Mouse (Mus musculus): ENCODE results near the gene Iqce. TPM values are rescaled to one million over a fixed set of nuclear protein-coding genes. Genes with fewer than 3 reads are reported as not detected.

The Iqce gene
- polyA plus RNA-seq, 1 experiment = 4.8 TPM

GRCm38 (mm10) chr5:140614837-140615236 lies 87.3 kb downstream of the Iqce start:
- TF ChIP-seq MAX (IDR thresholded peaks at IDR 0.05; ENCODE audit: low read depth) (no peak), USF1 (IDR thresholded peaks at IDR 0.05; ENCODE audit: low read depth) (no peak), TCF12 (IDR thresholded peaks at IDR 0.05; ENCODE audit: insufficient read depth, poor library complexity, severe bottlenecking) (no peak), TCF3 (IDR thresholded peaks at IDR 0.05; ENCODE audit: insufficient read length, low read depth) (no peak), POLR2AphosphoS2 (IDR thresholded peaks at IDR 0.05; ENCODE audit: insufficient read length, low read depth) (no peak), E2F4 (IDR thresholded peaks at IDR 0.05; ENCODE audit: insufficient read depth) (no peak), MYOG (IDR thresholded peaks at IDR 0.05; ENCODE audit: control insufficient read depth in 1 of 3, insufficient read depth in 1 of 3, insufficient read length in 2 of 3, low read depth in 2 of 3) (no peak), REST (IDR thresholded peaks at IDR 0.05; ENCODE audit: insufficient read depth, insufficient read length) (no peak), POLR2A (IDR thresholded peaks at IDR 0.05; ENCODE audit: insufficient read length, low read depth) (no peak), SRF (IDR thresholded peaks at IDR 0.05; ENCODE audit: control insufficient read depth, insufficient read length, low read depth) (no peak), MYOD1 (IDR thresholded peaks at IDR 0.05; ENCODE audit: control insufficient read depth in 1 of 3, insufficient read length in 2 of 3, low read depth in 2 of 3) (no peak), CEBPB (IDR thresholded peaks at IDR 0.05; ENCODE audit: insufficient read depth, poor library complexity, severe bottlenecking) (no peak)
- Histone ChIP-seq H3K79me2 (ENCODE audit: control insufficient read depth, insufficient read depth) (no peaks in the 10 kb centered on the region), H3K4me3 (no peak overlapping the region), H3ac (ENCODE audit: control insufficient read depth, insufficient read length) (no peak overlapping the region), H3K4me2 (ENCODE audit: low read depth) (no peak overlapping the region), H3K36me3 (ENCODE audit: control insufficient read depth, insufficient read depth) (no peaks in the 10 kb centered on the region), H3K27me3 (ENCODE audit: control insufficient read depth, insufficient read depth, insufficient read length) (no peaks in the 10 kb centered on the region)

- peaks cover 4% of the 10 kb centered on the region for H3K79me2 ChIP-seq (ENCODE audit: control insufficient read depth, insufficient read depth)
- no peak for TF ChIP-seq REST (IDR thresholded peaks at IDR 0.05; ENCODE audit: insufficient read depth, insufficient read length)
- TF ChIP-seq MYOG (IDR thresholded peaks at IDR 0.05; ENCODE audit: control insufficient read depth in 1 of 3, insufficient read depth in 1 of 3, insufficient read length in 2 of 3, low read depth in 2 of 3) = no peak
- TF ChIP-seq CEBPB (IDR thresholded peaks at IDR 0.05; ENCODE audit: insufficient read depth, poor library complexity, severe bottlenecking) = no peak
- no peak for TF ChIP-seq MAX (IDR thresholded peaks at IDR 0.05; ENCODE audit: low read depth)
- no peak for TF ChIP-seq USF1 (IDR thresholded peaks at IDR 0.05; ENCODE audit: low read depth)
- no peak for TF ChIP-seq POLR2A (IDR thresholded peaks at IDR 0.05; ENCODE audit: insufficient read length, low read depth)
- TF ChIP-seq POLR2AphosphoS2 (IDR thresholded peaks at IDR 0.05; ENCODE audit: insufficient read length, low read depth) = no peak
- no peak for TF ChIP-seq TCF12 (IDR thresholded peaks at IDR 0.05; ENCODE audit: insufficient read depth, poor library complexity, severe bottlenecking)
- TF ChIP-seq MYOD1 (IDR thresholded peaks at IDR 0.05; ENCODE audit: control insufficient read depth in 1 of 3, insufficient read length in 2 of 3, low read depth in 2 of 3) = no peak
- TF ChIP-seq SRF (IDR thresholded peaks at IDR 0.05; ENCODE audit: control insufficient read depth, insufficient read length, low read depth) = no peak
- no peak for TF ChIP-seq TCF3 (IDR thresholded peaks at IDR 0.05; ENCODE audit: insufficient read length, low read depth)
- no peak for TF ChIP-seq E2F4 (IDR thresholded peaks at IDR 0.05; ENCODE audit: insufficient read depth)
- no peak overlapping the region for H3ac ChIP-seq (ENCODE audit: control insufficient read depth, insufficient read length)
- H3K4me2 ChIP-seq (ENCODE audit: low read depth) = no peak overlapping the region
- H3K36me3 ChIP-seq (ENCODE audit: control insufficient read depth, insufficient read depth) = no peaks in the 10 kb centered on the region
- no peaks in the 10 kb centered on the region for H3K27me3 ChIP-seq (ENCODE audit: control insufficient read depth, insufficient read depth, insufficient read length)
- no peak overlapping the region for H3K4me3 ChIP-seq
Observed at GRCm38 (mm10) chr5:140614141-140614540, 88.0 kb downstream of the Iqce start.

GRCm38 (mm10) chr5:140612191-140612590 lies 90.0 kb downstream of the Iqce start:
- H3K36me3 ChIP-seq (ENCODE audit: control insufficient read depth, insufficient read depth) = no peaks in the 10 kb centered on the region
- H3ac ChIP-seq (ENCODE audit: control insufficient read depth, insufficient read length) = no peak overlapping the region
- no peak overlapping the region for H3K4me2 ChIP-seq (ENCODE audit: low read depth)
- TF ChIP-seq MAX (IDR thresholded peaks at IDR 0.05; ENCODE audit: low read depth) (no peak), POLR2AphosphoS2 (IDR thresholded peaks at IDR 0.05; ENCODE audit: insufficient read length, low read depth) (no peak), MYOG (IDR thresholded peaks at IDR 0.05; ENCODE audit: control insufficient read depth in 1 of 3, insufficient read depth in 1 of 3, insufficient read length in 2 of 3, low read depth in 2 of 3) (no peak), SRF (IDR thresholded peaks at IDR 0.05; ENCODE audit: control insufficient read depth, insufficient read length, low read depth) (no peak), MYOD1 (IDR thresholded peaks at IDR 0.05; ENCODE audit: control insufficient read depth in 1 of 3, insufficient read length in 2 of 3, low read depth in 2 of 3) (no peak), E2F4 (IDR thresholded peaks at IDR 0.05; ENCODE audit: insufficient read depth) (no peak), CEBPB (IDR thresholded peaks at IDR 0.05; ENCODE audit: insufficient read depth, poor library complexity, severe bottlenecking) (no peak), TCF12 (IDR thresholded peaks at IDR 0.05; ENCODE audit: insufficient read depth, poor library complexity, severe bottlenecking) (no peak), TCF3 (IDR thresholded peaks at IDR 0.05; ENCODE audit: insufficient read length, low read depth) (no peak), POLR2A (IDR thresholded peaks at IDR 0.05; ENCODE audit: insufficient read length, low read depth) (no peak), REST (IDR thresholded peaks at IDR 0.05; ENCODE audit: insufficient read depth, insufficient read length) (no peak), USF1 (IDR thresholded peaks at IDR 0.05; ENCODE audit: low read depth) (no peak)
- no peaks in the 10 kb centered on the region for H3K27me3 ChIP-seq (ENCODE audit: control insufficient read depth, insufficient read depth, insufficient read length)
- H3K79me2 ChIP-seq (ENCODE audit: control insufficient read depth, insufficient read depth) = peaks cover 8% of the 10 kb centered on the region
- H3K4me3 ChIP-seq = no peak overlapping the region

Other genes starting within 250 kb of the Iqce start
- gene Chst12, start 196.8 kb downstream of the Iqce start, polyA plus RNA-seq (2012; fragmentation: generic; extraction: Trizol) = 9.0 TPM
- gene Grifin, start 137.3 kb downstream of the Iqce start, polyA plus RNA-seq (2012; fragmentation: generic; extraction: Trizol) = not detected
- gene Lfng, start 95.1 kb downstream of the Iqce start, polyA plus RNA-seq (2012; fragmentation: generic; extraction: Trizol) = 3.1 TPM
- gene Ttyh3, start 53.3 kb downstream of the Iqce start, polyA plus RNA-seq (2012; fragmentation: generic; extraction: Trizol) = 23.8 TPM
- 14.2 TPM for gene Brat1, start 2.6 kb upstream of the Iqce start, polyA plus RNA-seq (2012; fragmentation: generic; extraction: Trizol)
- gene Amz1, start 21.7 kb upstream of the Iqce start, polyA plus RNA-seq (2012; fragmentation: generic; extraction: Trizol) = 1.2 TPM
- 48.8 TPM for gene Gna12, start 128.1 kb upstream of the Iqce start, polyA plus RNA-seq (2012; fragmentation: generic; extraction: Trizol)